Mouse (Mus musculus): Measurements from ENCODE around the gene Mpz. TPM values are rescaled to one million over a fixed set of nuclear protein-coding genes. Genes with fewer than 3 reads are reported as not detected.

The Mpz gene
- not detected for total RNA-seq (2021)

GRCm38 (mm10) chr1:171149974-171150760 lies at the start of gene Mpz, which contains the start of gene Sdhc:
Gene Mpz, plus strand, starts transcription at chr1:171150711.
Gene Sdhc, minus strand, starts transcription at chr1:171150603.
- intact Hi-C loops (cut with DNase I): loop anchor here (1.0 kb wide), 1 partner anchor 72 kb away; the partner anchor contains the start of gene Tomm40l
- DNase-seq (ENCODE audit: low spot score in 2 of 2): peak; percentile 92 to 97

DNA sequence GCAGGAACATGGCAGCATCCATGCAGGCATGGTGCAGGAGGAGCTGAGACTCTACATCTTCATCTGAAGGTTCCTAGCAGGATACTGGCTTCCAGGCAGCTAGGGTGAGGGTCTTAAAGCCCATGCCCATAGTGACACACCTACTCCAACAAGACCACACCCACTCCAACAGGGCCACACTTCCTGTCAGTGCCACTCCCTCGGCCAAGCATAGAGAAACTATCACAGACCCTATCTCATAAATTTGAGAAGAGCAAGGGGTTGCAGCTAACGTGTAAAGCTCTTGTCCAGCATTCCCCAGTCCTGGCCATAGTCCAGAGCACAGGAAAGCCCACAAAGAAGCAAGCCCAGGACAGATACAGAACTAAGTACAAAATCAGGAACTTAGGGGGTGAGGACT lies 49.5 kb upstream of the Mpz start:
- intact Hi-C loops (cut with DNase I): loop anchor here (5.0 kb wide), 1 partner anchor 204 kb away; no protein-coding TSS in a partner anchor
- no peak for DNase-seq (ENCODE audit: low spot score in 2 of 2)

DNA sequence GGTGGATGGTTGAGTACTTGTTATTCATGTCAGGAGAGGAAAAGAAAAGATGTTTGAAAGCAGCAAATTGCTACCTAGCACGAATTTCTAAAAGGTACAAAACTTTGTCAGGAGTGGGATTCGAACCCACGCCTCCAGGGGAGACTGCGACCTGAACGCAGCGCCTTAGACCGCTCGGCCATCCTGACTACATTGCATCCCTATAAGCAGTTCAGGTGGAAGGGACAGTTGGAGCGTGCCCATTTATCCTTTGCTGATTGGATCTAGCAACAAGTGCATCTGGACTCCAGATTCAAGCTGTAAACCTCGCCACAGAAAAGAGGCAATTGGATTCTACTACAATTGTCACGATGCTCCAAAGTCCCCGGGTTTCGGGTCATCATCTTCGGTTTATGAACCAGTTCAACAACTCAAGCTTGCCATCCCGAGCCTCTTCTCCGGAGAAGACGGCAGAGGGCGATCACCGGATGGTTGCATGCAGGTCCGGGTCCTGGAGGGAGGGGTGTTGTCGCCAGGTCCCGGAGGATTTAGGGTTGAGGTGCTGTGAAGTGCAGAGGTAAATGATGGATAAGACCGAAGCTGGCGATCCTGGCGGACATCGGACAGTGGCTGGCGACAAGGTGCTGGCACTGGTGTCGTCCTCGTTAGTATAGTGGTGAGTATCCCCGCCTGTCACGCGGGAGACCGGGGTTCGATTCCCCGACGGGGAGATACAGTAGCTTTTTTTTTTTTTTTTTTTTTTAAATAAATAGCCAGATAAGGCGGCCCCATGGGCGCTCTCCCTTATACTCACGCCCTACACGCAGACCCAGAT lies 48.6 kb upstream of the Mpz start:
- intact Hi-C loops (cut with DNase I): loop anchor here (2.0 to 5.0 kb wide), 2 partner anchors 67 to 205 kb away; no protein-coding TSS in a partner anchor
- DNase-seq (ENCODE audit: low spot score in 2 of 2): peak; percentile 90 to 94

GRCm38 (mm10) chr1:171102547-171103177 lies 47.8 kb upstream of the Mpz start:
- DNase-seq (ENCODE audit: low spot score in 2 of 2): peak; percentile 89 to 93
- intact Hi-C loops (cut with DNase I): loop anchor here (2.0 to 5.0 kb wide), 2 partner anchors 68 to 205 kb away; no protein-coding TSS in a partner anchor

DNA sequence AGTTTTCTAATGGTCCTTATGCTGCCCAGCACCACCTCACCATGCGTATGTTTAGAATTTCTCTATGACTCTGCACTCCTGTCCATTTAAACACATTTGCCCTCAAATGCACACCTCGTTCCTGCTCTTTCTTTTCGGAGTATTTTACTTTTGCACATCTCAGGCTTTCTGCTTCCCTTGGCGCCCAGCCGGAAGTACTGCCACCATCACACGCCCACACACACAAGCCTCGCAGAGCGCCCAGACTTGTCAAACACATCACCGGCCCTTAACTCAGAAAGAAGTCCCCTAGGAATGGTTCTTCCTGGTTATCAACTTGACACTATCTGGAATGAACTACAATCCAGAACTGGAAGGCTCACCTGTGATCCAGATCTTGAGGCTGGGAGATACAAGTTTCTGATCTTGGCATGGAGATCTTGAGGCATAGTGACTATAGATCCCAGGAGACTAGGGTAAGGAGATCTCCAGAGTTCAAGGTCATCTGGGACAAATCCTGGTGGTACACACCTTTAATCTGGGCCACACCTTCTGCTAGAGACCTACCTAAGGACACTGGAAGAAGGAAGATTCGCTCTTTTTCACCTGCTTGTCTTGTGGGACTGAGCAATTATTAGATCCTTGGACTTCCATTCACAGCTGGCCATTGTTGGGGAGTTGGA lies 47.2 kb upstream of the Mpz start:
- intact Hi-C loops (cut with DNase I): loop anchor here (2.0 to 5.0 kb wide), 2 partner anchors 69 to 206 kb away; no protein-coding TSS in a partner anchor

DNA sequence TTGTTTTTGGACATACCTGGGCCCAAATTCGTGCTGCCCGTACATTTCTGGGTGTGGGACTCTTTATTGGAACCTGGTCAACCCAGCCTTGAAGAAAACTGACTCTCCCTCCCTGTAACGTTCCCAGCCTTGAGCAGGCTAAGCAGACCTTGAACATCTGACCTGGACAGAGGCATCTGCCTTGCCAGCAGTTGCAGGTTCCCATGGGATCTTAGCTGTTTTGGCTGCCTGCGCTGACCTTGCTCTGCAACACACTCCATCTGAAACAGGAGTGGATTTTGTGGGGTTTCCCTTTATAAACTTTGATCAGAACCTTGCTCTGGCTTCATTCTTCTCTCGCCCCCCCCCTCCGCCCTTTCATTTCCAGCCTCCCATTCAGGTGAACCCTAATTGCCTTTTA lies 45.3 kb upstream of the Mpz start:
- intact Hi-C loops (cut with DNase I): no loop called here
- no peak for DNase-seq (ENCODE audit: low spot score in 2 of 2)

More for the DNA sequence above, 47.2 kb upstream of the Mpz start:
- no peak for DNase-seq (ENCODE audit: low spot score in 2 of 2)

- intact Hi-C loops (cut with DNase I): loop anchor here (2.0 to 5.0 kb wide), 4 partner anchors 71 to 253 kb away; partner anchors contain the start of gene Klhdc9
- no peak for DNase-seq (ENCODE audit: low spot score in 2 of 2)
Measured at GRCm38 (mm10) chr1:171109620-171110019, 40.9 kb upstream of the Mpz start.

- no peak for DNase-seq (ENCODE audit: low spot score in 2 of 2)
- intact Hi-C loops (cut with DNase I): loop anchor here (2.0 to 5.0 kb wide), 4 partner anchors 72 to 252 kb away; partner anchors contain the start of gene Klhdc9
Measured at GRCm38 (mm10) chr1:171110659-171111019, 39.9 kb upstream of the Mpz start.

GRCm38 (mm10) chr1:171111020-171111780 lies 39.3 kb upstream of the Mpz start:
- intact Hi-C loops (cut with DNase I): loop anchor here (2.0 to 5.0 kb wide), 4 partner anchors 72 to 251 kb away; partner anchors contain the start of gene Klhdc9
- DNase-seq (ENCODE audit: low spot score in 2 of 2): peak; percentile 97 to 98

- intact Hi-C loops (cut with DNase I): loop anchor here (2.0 to 5.0 kb wide), 4 partner anchors 73 to 250 kb away; partner anchors contain the start of gene Klhdc9
- peak; percentile 42 to 54 for DNase-seq (ENCODE audit: low spot score in 2 of 2)
Measured at GRCm38 (mm10) chr1:171111781-171112575, 38.5 kb upstream of the Mpz start.

- DNase-seq (ENCODE audit: low spot score in 2 of 2): no peak
- intact Hi-C loops (cut with DNase I): loop anchor here (5.0 kb wide), 2 partner anchors 144 to 249 kb away; partner anchors contain the start of gene Klhdc9
Measured at GRCm38 (mm10) chr1:171112986-171113385, 37.5 kb upstream of the Mpz start.

DNA sequence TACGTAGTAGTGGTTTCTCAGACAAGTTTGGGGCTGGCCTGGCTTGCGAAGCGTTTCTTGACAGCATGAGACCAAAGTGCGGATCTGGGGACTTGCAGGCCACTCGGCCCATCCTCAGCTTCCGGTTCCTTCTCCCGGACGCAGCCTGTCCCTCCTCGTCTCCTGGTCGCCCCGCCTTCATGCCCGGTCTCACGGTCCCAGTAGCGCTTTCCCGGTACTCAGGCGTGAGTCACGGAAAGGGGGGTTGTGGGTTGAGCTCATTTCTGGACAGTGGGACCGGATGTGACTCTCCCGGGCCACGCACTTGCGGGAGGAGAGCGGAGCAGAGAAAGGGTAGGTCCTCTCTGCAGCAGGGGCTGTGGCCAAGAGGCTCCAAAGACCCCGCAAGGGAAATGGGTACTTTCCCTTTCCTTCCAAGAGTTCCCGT lies 36.6 kb upstream of the Mpz start, which contains the start of gene Cfap126:
TSS of gene Cfap126 (plus strand) at position 46 of the 427 bp plus-strand sequence.
- intact Hi-C loops (cut with DNase I): loop anchor here (5.0 kb wide), 2 partner anchors 143 to 248 kb away; partner anchors contain the start of gene Klhdc9
- peak; percentile 30 to 56 for DNase-seq (ENCODE audit: low spot score in 2 of 2)

GRCm38 (mm10) chr1:171116280-171116679 lies 34.2 kb upstream of the Mpz start:
- DNase-seq (ENCODE audit: low spot score in 2 of 2): no peak
- intact Hi-C loops (cut with DNase I): no loop called here

GRCm38 (mm10) chr1:171118269-171118684 lies 32.2 kb upstream of the Mpz start:
- intact Hi-C loops (cut with DNase I): loop anchor here (1.0 kb wide), 1 partner anchor 103 kb away; no protein-coding TSS in a partner anchor
- peak; percentile 72 to 87 for DNase-seq (ENCODE audit: low spot score in 2 of 2)

- DNase-seq (ENCODE audit: low spot score in 2 of 2): no peak
- intact Hi-C loops (cut with DNase I): loop anchor here (1.0 kb wide), 1 partner anchor 102 kb away; no protein-coding TSS in a partner anchor
Measured at GRCm38 (mm10) chr1:171118996-171119395, 31.5 kb upstream of the Mpz start.

GRCm38 (mm10) chr1:171119405-171119804 lies 31.1 kb upstream of the Mpz start:
- intact Hi-C loops (cut with DNase I): no loop called here
- no peak for DNase-seq (ENCODE audit: low spot score in 2 of 2)

DNA sequence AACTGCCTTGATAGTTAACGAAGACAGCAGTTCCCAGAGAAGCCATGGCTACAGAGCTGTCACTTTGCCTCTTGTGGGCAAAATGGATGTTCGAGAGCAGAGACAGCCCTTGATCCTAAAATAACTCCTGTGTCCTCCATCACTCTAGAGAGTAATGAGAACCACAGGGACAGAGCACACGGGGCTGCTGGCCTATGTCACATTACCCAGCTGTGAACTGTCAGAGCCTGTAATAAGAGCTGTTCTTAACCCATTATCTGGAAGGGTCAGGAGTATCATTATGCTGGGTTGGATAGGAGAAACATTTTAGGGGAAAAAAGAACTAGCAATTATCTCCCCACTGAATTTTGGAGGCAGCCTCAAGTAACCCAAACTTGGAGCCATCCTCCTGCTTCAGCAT lies 29.6 kb upstream of the Mpz start:
- intact Hi-C loops (cut with DNase I): no loop called here

More for the DNA sequence above, 29.6 kb upstream of the Mpz start:
- DNase-seq (ENCODE audit: low spot score in 2 of 2): no peak

Data from left cerebral cortex, postnatal 25 days (tissue).